Mouse (Mus musculus): Measurements from ENCODE around the gene Cd28. TPM values are rescaled to one million over a fixed set of nuclear protein-coding genes. Genes with fewer than 3 reads are reported as not detected.

Cd28 gene
- 0.15 and 0.27 TPM in 2 replicates for polyA plus RNA-seq (2014; fragmentation: Nextera tagmentation; extraction: Ambion mirVana)

- no peak within 1 kb of the TSS for H3K9ac ChIP-seq
- H3K27ac ChIP-seq = no peak within 1 kb of the TSS
- 93% methylated on average over 5 of the region's 5 CpGs for WGBS
- no peak within 1 kb of the TSS for H3K4me3 ChIP-seq (replicated peaks; ENCODE audit: low read length)
- DNase-seq (ENCODE audit: low spot score) = no peak
- H3K9me3 ChIP-seq (ENCODE audit: control insufficient read depth, low read length) = no peaks in the 10 kb centered on the region
- no peaks in the 10 kb centered on the region for H3K4me1 ChIP-seq (replicated peaks; ENCODE audit: control insufficient read depth, insufficient read depth, low read length)
- no peaks in the 10 kb centered on the region for H3K36me3 ChIP-seq (replicated peaks; ENCODE audit: control insufficient read depth, insufficient read depth)
- H3K27me3 ChIP-seq (ENCODE audit: control insufficient read depth, insufficient read depth, low read length) = no peaks in the 10 kb centered on the region
- no peak within 1 kb of the TSS for H3K4me2 ChIP-seq (replicated peaks)
- no peak for ATAC-seq (ENCODE audit: low FRiP score)
These were observed at the start of gene Cd28 for GRCm38 (mm10) chr1:60716567-60716966. Gene Cd28, plus strand, starts transcription at chr1:60716800.

GRCm38 (mm10) chr1:60667873-60668616, 48.6 kb upstream of the Cd28 start:
- WGBS = 33% methylated on average over 17 of the region's 17 CpGs
- Histone ChIP-seq H3K4me2 (replicated peaks) (peak overlapping the region; percentile 44), H3K4me3 (replicated peaks; ENCODE audit: low read length) (no peak overlapping the region), H3K27ac (peak overlapping the region; percentile 51), H3K9me3 (ENCODE audit: control insufficient read depth, low read length) (no peaks in the 10 kb centered on the region), H3K4me1 (replicated peaks; ENCODE audit: control insufficient read depth, insufficient read depth, low read length) (peaks cover 5% of the 10 kb centered on the region; the same call in 1 of the 2 replicates), H3K36me3 (replicated peaks; ENCODE audit: control insufficient read depth, insufficient read depth) (no peaks in the 10 kb centered on the region), H3K9ac (peak overlapping the region; percentile 37), H3K27me3 (ENCODE audit: control insufficient read depth, insufficient read depth, low read length) (no peaks in the 10 kb centered on the region)
- DNase-seq (ENCODE audit: low spot score) (peak; percentile 48), ATAC-seq (ENCODE audit: low FRiP score) (no peak)

DNA sequence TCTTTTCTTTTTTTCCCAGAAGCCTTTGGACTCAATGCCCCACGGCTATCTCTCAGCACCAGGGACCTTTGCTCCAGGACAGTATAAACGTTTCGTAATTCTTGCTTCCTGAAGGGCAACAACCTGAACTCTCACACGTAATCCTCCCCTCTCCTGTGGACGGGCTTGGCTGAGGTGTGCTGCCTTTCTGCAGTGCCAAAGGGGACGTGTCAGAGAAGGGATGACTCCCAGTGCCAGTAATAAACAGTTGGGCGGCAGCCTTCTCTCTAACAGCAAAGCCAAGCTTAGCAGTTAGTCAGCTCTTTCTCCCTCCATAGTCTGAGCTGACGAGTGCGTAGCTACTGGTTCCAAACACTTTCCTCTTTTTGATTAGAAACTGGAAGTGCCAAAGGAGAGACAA, 47.6 kb upstream of the Cd28 start:
- no peak overlapping the region for H3K4me2 ChIP-seq (replicated peaks)
- DNase-seq (ENCODE audit: low spot score) (no peak), ATAC-seq (ENCODE audit: low FRiP score) (no peak)
- 88% methylated on average over 9 of the region's 9 CpGs for WGBS
- H3K27ac ChIP-seq = no peak overlapping the region
- no peaks in the 10 kb centered on the region for H3K36me3 ChIP-seq (replicated peaks; ENCODE audit: control insufficient read depth, insufficient read depth)
- H3K9me3 ChIP-seq (ENCODE audit: control insufficient read depth, low read length) = no peaks in the 10 kb centered on the region
- H3K4me3 ChIP-seq (replicated peaks; ENCODE audit: low read length) = no peak overlapping the region
- peaks cover 5% of the 10 kb centered on the region; the same call in 1 of the 2 replicates for H3K4me1 ChIP-seq (replicated peaks; ENCODE audit: control insufficient read depth, insufficient read depth, low read length)
- no peaks in the 10 kb centered on the region for H3K27me3 ChIP-seq (ENCODE audit: control insufficient read depth, insufficient read depth, low read length)
- H3K9ac ChIP-seq = no peak overlapping the region

GRCm38 (mm10) chr1:60669664-60670063, 46.9 kb upstream of the Cd28 start:
- no peak for DNase-seq (ENCODE audit: low spot score)
- 94% methylated on average over 2 of the region's 2 CpGs for WGBS

DNA sequence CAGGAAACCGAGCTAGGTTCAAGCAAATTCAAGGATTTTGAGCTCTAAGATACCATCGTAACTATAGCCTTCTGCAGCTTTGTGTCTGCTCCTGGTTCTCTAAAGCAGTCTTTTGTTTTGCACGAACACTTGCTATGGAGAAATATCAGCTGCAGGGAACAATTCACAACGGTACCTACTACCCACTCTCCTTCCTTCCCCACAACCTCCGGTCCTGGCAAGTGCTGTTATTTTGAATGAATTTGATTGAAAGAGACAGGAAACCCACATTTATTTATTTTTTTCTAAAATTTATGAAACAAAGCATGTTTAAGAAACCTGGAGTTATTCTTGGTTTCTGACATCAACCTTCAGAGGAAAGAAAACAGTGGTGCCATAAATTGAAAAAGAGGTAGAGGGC, 46.4 kb upstream of the Cd28 start:
- no peak overlapping the region for H3K27ac ChIP-seq
- H3K4me3 ChIP-seq (replicated peaks; ENCODE audit: low read length) = no peak overlapping the region
- H3K4me1 ChIP-seq (replicated peaks; ENCODE audit: control insufficient read depth, insufficient read depth, low read length) = peaks cover 5% of the 10 kb centered on the region; the same call in 1 of the 2 replicates
- ATAC-seq (ENCODE audit: low FRiP score) (no peak), DNase-seq (ENCODE audit: low spot score) (no peak)
- no peaks in the 10 kb centered on the region for H3K27me3 ChIP-seq (ENCODE audit: control insufficient read depth, insufficient read depth, low read length)
- H3K9ac ChIP-seq = no peak overlapping the region
- WGBS = 78% methylated on average over 5 of the region's 5 CpGs
- H3K36me3 ChIP-seq (replicated peaks; ENCODE audit: control insufficient read depth, insufficient read depth) = no peaks in the 10 kb centered on the region
- no peaks in the 10 kb centered on the region for H3K9me3 ChIP-seq (ENCODE audit: control insufficient read depth, low read length)
- H3K4me2 ChIP-seq (replicated peaks) = no peak overlapping the region

More at GRCm38 (mm10) chr1:60669664-60670063, 46.9 kb upstream of the Cd28 start:
- Histone ChIP-seq H3K4me3 (replicated peaks; ENCODE audit: low read length) (no peak overlapping the region), H3K9me3 (ENCODE audit: control insufficient read depth, low read length) (no peaks in the 10 kb centered on the region), H3K27me3 (ENCODE audit: control insufficient read depth, insufficient read depth, low read length) (no peaks in the 10 kb centered on the region), H3K4me2 (replicated peaks) (no peak overlapping the region), H3K4me1 (replicated peaks; ENCODE audit: control insufficient read depth, insufficient read depth, low read length) (peaks cover 5% of the 10 kb centered on the region; the same call in 1 of the 2 replicates), H3K36me3 (replicated peaks; ENCODE audit: control insufficient read depth, insufficient read depth) (no peaks in the 10 kb centered on the region), H3K9ac (no peak overlapping the region), H3K27ac (no peak overlapping the region)
- no peak for ATAC-seq (ENCODE audit: low FRiP score)

GRCm38 (mm10) chr1:60683766-60684165, 32.8 kb upstream of the Cd28 start:
- WGBS = 88% methylated on average over 4 of the region's 4 CpGs
- H3K9me3 ChIP-seq (ENCODE audit: control insufficient read depth, low read length) = no peaks in the 10 kb centered on the region
- ATAC-seq (ENCODE audit: low FRiP score) (no peak), DNase-seq (ENCODE audit: low spot score) (no peak)
- H3K36me3 ChIP-seq (replicated peaks; ENCODE audit: control insufficient read depth, insufficient read depth) = no peaks in the 10 kb centered on the region
- H3K4me3 ChIP-seq (replicated peaks; ENCODE audit: low read length) = no peak overlapping the region
- H3K27ac ChIP-seq = no peak overlapping the region
- H3K27me3 ChIP-seq (ENCODE audit: control insufficient read depth, insufficient read depth, low read length) = no peaks in the 10 kb centered on the region
- H3K9ac ChIP-seq = no peak overlapping the region
- H3K4me2 ChIP-seq (replicated peaks) = no peak overlapping the region
- no peaks in the 10 kb centered on the region for H3K4me1 ChIP-seq (replicated peaks; ENCODE audit: control insufficient read depth, insufficient read depth, low read length)

- no peak for DNase-seq (ENCODE audit: low spot score)
- Histone ChIP-seq H3K27ac (no peak overlapping the region), H3K27me3 (ENCODE audit: control insufficient read depth, insufficient read depth, low read length) (no peaks in the 10 kb centered on the region), H3K36me3 (replicated peaks; ENCODE audit: control insufficient read depth, insufficient read depth) (no peaks in the 10 kb centered on the region), H3K4me2 (replicated peaks) (no peak overlapping the region), H3K4me3 (replicated peaks; ENCODE audit: low read length) (no peak overlapping the region), H3K9me3 (ENCODE audit: control insufficient read depth, low read length) (no peaks in the 10 kb centered on the region), H3K4me1 (replicated peaks; ENCODE audit: control insufficient read depth, insufficient read depth, low read length) (no peaks in the 10 kb centered on the region), H3K9ac (no peak overlapping the region)
- no peak for ATAC-seq (ENCODE audit: low FRiP score)
- 91% methylated on average over 3 of the region's 3 CpGs for WGBS
These were observed 20.3 kb upstream of the Cd28 start for GRCm38 (mm10) chr1:60696115-60696895.

- no peak for ATAC-seq (ENCODE audit: low FRiP score)
- DNase-seq (ENCODE audit: low spot score) = no peak
- Histone ChIP-seq H3K4me3 (replicated peaks; ENCODE audit: low read length) (no peak overlapping the region), H3K4me1 (replicated peaks; ENCODE audit: control insufficient read depth, insufficient read depth, low read length) (no peaks in the 10 kb centered on the region), H3K4me2 (replicated peaks) (no peak overlapping the region), H3K9me3 (ENCODE audit: control insufficient read depth, low read length) (no peaks in the 10 kb centered on the region), H3K9ac (no peak overlapping the region), H3K27me3 (ENCODE audit: control insufficient read depth, insufficient read depth, low read length) (no peaks in the 10 kb centered on the region), H3K36me3 (replicated peaks; ENCODE audit: control insufficient read depth, insufficient read depth) (no peaks in the 10 kb centered on the region), H3K27ac (no peak overlapping the region)
- 64% methylated on average over 2 of the region's 2 CpGs for WGBS
These were observed 14.0 kb upstream of the Cd28 start for GRCm38 (mm10) chr1:60702641-60703040.

GRCm38 (mm10) chr1:60713238-60713637, 3.4 kb upstream of the Cd28 start:
- no peaks in the 10 kb centered on the region for H3K9me3 ChIP-seq (ENCODE audit: control insufficient read depth, low read length)
- no peak overlapping the region for H3K4me3 ChIP-seq (replicated peaks; ENCODE audit: low read length)
- H3K36me3 ChIP-seq (replicated peaks; ENCODE audit: control insufficient read depth, insufficient read depth) = no peaks in the 10 kb centered on the region
- WGBS = 70% methylated on average over 3 of the region's 3 CpGs
- DNase-seq (ENCODE audit: low spot score) (no peak), ATAC-seq (ENCODE audit: low FRiP score) (no peak)
- H3K4me2 ChIP-seq (replicated peaks) = no peak overlapping the region
- no peak overlapping the region for H3K9ac ChIP-seq
- H3K4me1 ChIP-seq (replicated peaks; ENCODE audit: control insufficient read depth, insufficient read depth, low read length) = no peaks in the 10 kb centered on the region
- H3K27ac ChIP-seq = no peak overlapping the region
- no peaks in the 10 kb centered on the region for H3K27me3 ChIP-seq (ENCODE audit: control insufficient read depth, insufficient read depth, low read length)

All from hindbrain, embryonic 14.5 days (tissue).